In the genomic region with DNA sequence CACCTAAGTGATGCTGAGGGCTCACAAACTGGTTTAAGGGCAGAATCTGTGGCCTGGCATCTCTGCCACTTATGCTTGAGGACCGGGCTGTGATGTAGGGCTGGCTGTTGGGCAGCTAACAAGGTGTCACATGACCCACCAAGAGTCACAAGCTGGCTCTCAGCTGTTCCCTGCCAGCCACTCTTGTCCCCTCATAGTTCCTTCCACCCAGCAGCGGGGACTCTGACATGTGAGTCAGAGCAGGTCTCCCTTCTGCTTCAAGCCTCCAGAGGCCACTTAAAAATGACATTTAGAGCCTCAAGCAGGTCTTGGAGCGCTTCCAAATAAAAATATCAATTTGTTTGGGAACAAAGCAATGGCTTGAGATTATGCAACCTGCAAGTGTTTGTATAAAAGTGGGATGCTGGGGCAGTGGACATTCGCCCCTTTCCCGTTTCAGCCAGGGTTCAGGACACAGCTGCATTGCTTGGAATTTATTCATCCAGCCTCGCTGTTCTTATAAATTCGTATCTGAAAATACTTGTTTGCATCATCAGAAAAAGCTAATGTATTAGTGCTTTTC, we compare ENCODE assay signal across 14 mouse cellular contexts.
DNase-seq lines count a peak whose midpoint lies in the region; ATAC-seq and TF ChIP-seq lines count a peak whose summit lies in the region.
"Had no signal": no experiment of that assay in that cellular context is flagged by ENCODE, and none has a peak within 500 bp of the region (broad histone marks: within the 10 kb centered on the region; RNA-seq: fewer than 3 reads in every experiment).

No protein-coding gene starts in this region.

- H3K4me1 ChIP-seq in lung, adult 2 months (ENCODE audit: control insufficient read depth, insufficient read depth, low read length) = 0 out of 2 replicates have a peak, but pooled peaks cover 2% of the 10 kb centered on the region

- TF ChIP-seq POLR2A in brain, embryonic 14.5 days (IDR thresholded peaks at IDR 0.05; ENCODE audit: borderline replicate concordance, extremely low read depth, insufficient read depth, insufficient read length, poor library complexity, severe bottlenecking) = no peak
- TF ChIP-seq POLR2A in lung, adult 2 months (IDR thresholded peaks at IDR 0.05; ENCODE audit: borderline replicate concordance, extremely low read depth, low read depth, low read length) = no peak

- H3K4me3 ChIP-seq in lung, adult 2 months (replicated peaks; ENCODE audit: extremely low read depth, low read depth, low read length) = no peak overlapping the region
- H3K4me3 ChIP-seq: kidney, embryonic 15.5 days; limb, embryonic 15.5 days; midbrain, embryonic 13.5 days; neural tube, embryonic 13.5 days had no signal

- ATAC-seq in frontal cortex, adult (ENCODE audit: low TSS enrichment) = no peak
- ATAC-seq: midbrain, embryonic 13.5 days had no signal

- no peak for TF ChIP-seq CTCF in brain, embryonic 14.5 days (IDR thresholded peaks at IDR 0.05; ENCODE audit: borderline replicate concordance, extremely low read depth, insufficient read depth, insufficient read length)
- TF ChIP-seq CTCF in lung, adult 2 months (IDR thresholded peaks at IDR 0.05; ENCODE audit: insufficient read depth, low read length) = no peak

- 53% methylated on average over 7 of the region's 7 CpGs for WGBS in lung, adult 2 months

- DNase-seq in adrenal gland, adult (ENCODE audit: inconsistent age in 2 of 2, low spot score in 1 of 2) = peak; percentile 53 to 67
- no peak for DNase-seq in adrenal gland, adult 18-20 months (ENCODE audit: low spot score in 2 of 2)
- peak; percentile 8 to 13 for DNase-seq in heart, adult 18-20 months
- DNase-seq in heart, adult 9 months (ENCODE audit: low spot score in 2 of 2) = no peak
- DNase-seq in brain, embryonic 14.5 days (ENCODE audit: low read depth) = peak; percentile 47
- peak; percentile 17 for DNase-seq in lung, adult 2 months
- no peak for DNase-seq in retina, embryonic 14.5 days (ENCODE audit: low spot score)
- DNase-seq: gastrocnemius, postnatal 36 days; right cerebral cortex, postnatal 25 days had no signal

Comparison
In these comparisons a context has a peak if more than half of its experiments do, and no peak if none do; other contexts are left out.
1. DNase-seq: peak in adrenal gland, adult (2 of 2), heart, adult 18-20 months (2 of 2), brain, embryonic 14.5 days (single experiment) and lung, adult 2 months (single experiment); none in adrenal gland, adult 18-20 months (0 of 2), heart, adult 9 months (0 of 2) and retina, embryonic 14.5 days (single experiment).